Mouse (Mus musculus) testis, postnatal 10 days (tissue): Measurements from ENCODE around the gene Shc3.

Source experiments
- DNase-seq: peaks from one replicate; pipeline ENCODE4 v3.0.0; 2021; ENCODE audit warnings: low spot score

Shc3 gene

GRCm38 (mm10) chr13:51568501-51568901 lies 718 bp downstream of the Shc3 start:
- no peak for DNase-seq

- no peak for DNase-seq
Observed at GRCm38 (mm10) chr13:51567411-51567851, 1.8 kb downstream of the Shc3 start.

GRCm38 (mm10) chr13:51567078-51567395 lies 2.2 kb downstream of the Shc3 start:
- no peak for DNase-seq

- no peak for DNase-seq
Observed at GRCm38 (mm10) chr13:51566371-51567077, 2.7 kb downstream of the Shc3 start.

GRCm38 (mm10) chr13:51564741-51565140 lies 4.5 kb downstream of the Shc3 start:
- no peak for DNase-seq

- no peak for DNase-seq
Observed at GRCm38 (mm10) chr13:51553343-51553742, 15.9 kb downstream of the Shc3 start.

- no peak for DNase-seq
Observed at GRCm38 (mm10) chr13:51552233-51552632, 17.0 kb downstream of the Shc3 start.

- no peak for DNase-seq
Observed at GRCm38 (mm10) chr13:51551824-51552223, 17.4 kb downstream of the Shc3 start.

GRCm38 (mm10) chr13:51539816-51540215 lies 29.4 kb downstream of the Shc3 start:
- DNase-seq = no peak

GRCm38 (mm10) chr13:51535326-51535725 lies 33.9 kb downstream of the Shc3 start:
- no peak for DNase-seq

- no peak for DNase-seq
Observed at GRCm38 (mm10) chr13:51526480-51526879, 42.7 kb downstream of the Shc3 start.

GRCm38 (mm10) chr13:51524316-51524715 lies 44.9 kb downstream of the Shc3 start:
- no peak for DNase-seq

- DNase-seq = no peak
Observed at GRCm38 (mm10) chr13:51523311-51523710, 45.9 kb downstream of the Shc3 start.

GRCm38 (mm10) chr13:51518880-51519279 lies 50.3 kb downstream of the Shc3 start:
- no peak for DNase-seq

GRCm38 (mm10) chr13:51517943-51518342 lies 51.3 kb downstream of the Shc3 start:
- no peak for DNase-seq

- no peak for DNase-seq
Observed at GRCm38 (mm10) chr13:51508836-51509235, 60.4 kb downstream of the Shc3 start.

- DNase-seq = no peak
Observed at GRCm38 (mm10) chr13:51505711-51506110, 63.5 kb downstream of the Shc3 start.

- DNase-seq = no peak
Observed at GRCm38 (mm10) chr13:51499769-51500168, 69.5 kb downstream of the Shc3 start.

GRCm38 (mm10) chr13:51493676-51494075 lies 75.5 kb downstream of the Shc3 start:
- no peak for DNase-seq

- DNase-seq = no peak
Observed at GRCm38 (mm10) chr13:51491649-51492435, 77.4 kb downstream of the Shc3 start.

- DNase-seq = no peak
Observed at GRCm38 (mm10) chr13:51490195-51490594, 79.0 kb downstream of the Shc3 start.

- no peak for DNase-seq
Observed at GRCm38 (mm10) chr13:51488945-51489344, 80.3 kb downstream of the Shc3 start.

GRCm38 (mm10) chr13:51485291-51485690 lies 83.9 kb downstream of the Shc3 start:
- peak; percentile 6 for DNase-seq

- DNase-seq = peak; percentile 27
Observed at GRCm38 (mm10) chr13:51482786-51483185, 86.4 kb downstream of the Shc3 start.
